In genomic region chr7:129680534-129681210, GRCm38 (mm10) we compare ENCODE assay signal across 8 mouse cellular contexts.
DNase-seq lines count a peak whose midpoint lies in the region; ATAC-seq and TF ChIP-seq lines count a peak whose summit lies in the region.

No protein-coding gene starts in this region.

- no peak for ATAC-seq in midbrain, postnatal 0 days (ENCODE audit: low FRiP score)

- peak; percentile 66 for TF ChIP-seq CTCF in midbrain, postnatal 0 days (IDR thresholded peaks at IDR 0.05)

- intact Hi-C loops in left cerebral cortex, postnatal 4 days (cut with DNase I), result no loop called here

- no peak overlapping the region for H3K27ac ChIP-seq in midbrain, postnatal 0 days (ENCODE audit: low read depth, low read length)

- no peaks in the 10 kb centered on the region for H3K4me1 ChIP-seq in midbrain, postnatal 0 days (ENCODE audit: insufficient read depth, low read length)

- H3K4me2 ChIP-seq in midbrain, postnatal 0 days (ENCODE audit: low read depth, low read length, poor library complexity, severe bottlenecking), result no peak overlapping the region

- no peak overlapping the region for H3K9ac ChIP-seq in midbrain, postnatal 0 days (replicated peaks; ENCODE audit: low read length, poor library complexity, severe bottlenecking)

- no peaks in the 10 kb centered on the region for H3K36me3 ChIP-seq in midbrain, postnatal 0 days (ENCODE audit: insufficient read depth, low read length)

- 54% methylated on average over 10 of the region's 10 CpGs for WGBS in midbrain, postnatal 0 days

- no peaks in the 10 kb centered on the region for H3K9me3 ChIP-seq in midbrain, postnatal 0 days (ENCODE audit: low read length)

- peak; percentile 68 to 87 for DNase-seq in adrenal gland, adult (ENCODE audit: inconsistent age in 2 of 2, low spot score in 1 of 2)
- no peak for DNase-seq in adrenal gland, adult 18-20 months (ENCODE audit: low spot score in 2 of 2)
- DNase-seq in left cerebral cortex, postnatal 4 days, result peak; percentile 57
- DNase-seq in left cerebral cortex, adult 8-10 months (ENCODE audit: low spot score in 2 of 2), result no peak
- DNase-seq in embryo, embryonic 10 days (ENCODE audit: low spot score), result peak; percentile 85
- DNase-seq in kidney, postnatal 10 days, result peak; percentile 81
- DNase-seq in midbrain, postnatal 0 days (ENCODE audit: low spot score), result peak; percentile 46
- no peak for DNase-seq in spleen, adult 12 weeks (ENCODE audit: low spot score)

- H3K27me3 ChIP-seq in midbrain, postnatal 0 days (ENCODE audit: insufficient read depth, low read length), result no peaks in the 10 kb centered on the region

- H3K4me3 ChIP-seq in midbrain, postnatal 0 days (ENCODE audit: low read depth, low read length), result no peak overlapping the region

Comparison
In these comparisons a context has a peak if more than half of its experiments do, and no peak if none do; other contexts are left out.
1. DNase-seq: peak in adrenal gland, adult (2 of 2), left cerebral cortex, postnatal 4 days (single experiment), embryo, embryonic 10 days (single experiment), kidney, postnatal 10 days (single experiment) and midbrain, postnatal 0 days (single experiment); none in adrenal gland, adult 18-20 months (0 of 2), left cerebral cortex, adult 8-10 months (0 of 2) and spleen, adult 12 weeks (single experiment).